In genomic region chrX:60026654-60027053, GRCm38 (mm10) we compare ENCODE assay signal across 9 mouse cellular contexts. TPM values are rescaled to one million over a fixed set of nuclear protein-coding genes. Genes with fewer than 3 reads are reported as not detected.
DNase-seq lines count a peak whose midpoint lies in the region; ATAC-seq lines count a peak whose summit lies in the region.
"Had no signal": no experiment of that assay in that cellular context is flagged by ENCODE, and none has a peak within 500 bp of the region (broad histone marks: within the 10 kb centered on the region; RNA-seq: fewer than 3 reads in every experiment).

No protein-coding gene starts in this region.

- no peak overlapping the region for H3K9ac ChIP-seq in forebrain, embryonic 11.5 days (ENCODE audit: low read length)
- no peak overlapping the region for H3K9ac ChIP-seq in forebrain, embryonic 12.5 days
- no peak overlapping the region for H3K9ac ChIP-seq in midbrain, embryonic 14.5 days (replicated peaks; ENCODE audit: low read length)
- H3K9ac ChIP-seq in midbrain, embryonic 13.5 days (replicated peaks): no peak overlapping the region
- H3K9ac ChIP-seq: heart, embryonic 15.5 days had no signal

- no peaks in the 10 kb centered on the region for H3K36me3 ChIP-seq in forebrain, embryonic 11.5 days (ENCODE audit: control insufficient read depth, insufficient read depth, low read length)
- H3K36me3 ChIP-seq in forebrain, embryonic 12.5 days (replicated peaks): no peaks in the 10 kb centered on the region
- H3K36me3 ChIP-seq in midbrain, embryonic 14.5 days (ENCODE audit: control insufficient read depth, insufficient read depth, low read length): no peaks in the 10 kb centered on the region
- no peaks in the 10 kb centered on the region for H3K36me3 ChIP-seq in midbrain, embryonic 13.5 days
- H3K36me3 ChIP-seq: heart, embryonic 15.5 days had no signal

- H3K27me3 ChIP-seq in forebrain, embryonic 11.5 days (ENCODE audit: control insufficient read depth, insufficient read depth, low read length): no peaks in the 10 kb centered on the region
- H3K27me3 ChIP-seq in forebrain, embryonic 12.5 days: no peaks in the 10 kb centered on the region
- H3K27me3 ChIP-seq in midbrain, embryonic 14.5 days (ENCODE audit: control insufficient read depth, insufficient read depth, low read length): no peaks in the 10 kb centered on the region
- no peaks in the 10 kb centered on the region for H3K27me3 ChIP-seq in midbrain, embryonic 13.5 days
- H3K27me3 ChIP-seq: heart, embryonic 15.5 days had no signal

- 7% methylated on average over 3 of the region's 3 CpGs for WGBS in forebrain, embryonic 11.5 days
- 22% methylated on average over 3 of the region's 3 CpGs for WGBS in forebrain, embryonic 12.5 days
- 16% methylated on average over 3 of the region's 3 CpGs for WGBS in midbrain, embryonic 14.5 days
- 13% methylated on average over 3 of the region's 3 CpGs for WGBS in midbrain, embryonic 13.5 days

- no peaks in the 10 kb centered on the region for H3K4me1 ChIP-seq in forebrain, embryonic 11.5 days (replicated peaks; ENCODE audit: control insufficient read depth, insufficient read depth, low read length)
- no peaks in the 10 kb centered on the region for H3K4me1 ChIP-seq in forebrain, embryonic 12.5 days
- H3K4me1 ChIP-seq in midbrain, embryonic 14.5 days (ENCODE audit: control insufficient read depth, insufficient read depth, low read length): no peaks in the 10 kb centered on the region
- no peaks in the 10 kb centered on the region for H3K4me1 ChIP-seq in midbrain, embryonic 13.5 days (replicated peaks)
- H3K4me1 ChIP-seq: heart, embryonic 15.5 days had no signal

- H3K4me3 ChIP-seq in forebrain, embryonic 11.5 days (ENCODE audit: low read depth, low read length): no peak overlapping the region
- no peak overlapping the region for H3K4me3 ChIP-seq in forebrain, embryonic 12.5 days (replicated peaks)
- no peak overlapping the region for H3K4me3 ChIP-seq in midbrain, embryonic 14.5 days (replicated peaks; ENCODE audit: low read depth, low read length)
- H3K4me3 ChIP-seq in midbrain, embryonic 13.5 days (replicated peaks): no peak overlapping the region
- H3K4me3 ChIP-seq: heart, embryonic 15.5 days had no signal

- H3K4me2 ChIP-seq in forebrain, embryonic 11.5 days (ENCODE audit: low read depth, low read length, severe bottlenecking): no peak overlapping the region
- no peak overlapping the region for H3K4me2 ChIP-seq in forebrain, embryonic 12.5 days
- no peak overlapping the region for H3K4me2 ChIP-seq in midbrain, embryonic 14.5 days (ENCODE audit: low read length)
- H3K4me2 ChIP-seq in midbrain, embryonic 13.5 days (replicated peaks): no peak overlapping the region
- H3K4me2 ChIP-seq: heart, embryonic 15.5 days had no signal

- DNase-seq in forebrain, embryonic 11.5 days (ENCODE audit: low spot score): peak; percentile 64
- DNase-seq in midbrain, embryonic 14.5 days: peak; percentile 73
- peak; percentile 21 to 49 for DNase-seq in kidney, postnatal 4 days
- DNase-seq in mesoderm, embryonic 11.5 days (ENCODE audit: low read depth, low spot score): peak; percentile 6
- no peak for DNase-seq in testis, postnatal 14 days (ENCODE audit: low spot score)

- no peak for ATAC-seq in forebrain, embryonic 11.5 days (replicated peaks; ENCODE audit: low FRiP score)
- ATAC-seq in forebrain, embryonic 12.5 days (ENCODE audit: low FRiP score): no peak
- no peak for ATAC-seq in midbrain, embryonic 14.5 days (ENCODE audit: low FRiP score, low TSS enrichment)
- ATAC-seq in midbrain, embryonic 13.5 days: no peak
- ATAC-seq in common myeloid progenitor, adult 5-6 weeks (replicated peaks; ENCODE audit: low read depth, poor library complexity, severe bottlenecking): peak; percentile 72

- no peaks in the 10 kb centered on the region for H3K9me3 ChIP-seq in forebrain, embryonic 11.5 days (ENCODE audit: control insufficient read depth, low read length)
- no peaks in the 10 kb centered on the region for H3K9me3 ChIP-seq in forebrain, embryonic 12.5 days
- no peaks in the 10 kb centered on the region for H3K9me3 ChIP-seq in midbrain, embryonic 14.5 days (ENCODE audit: control insufficient read depth, low read length)
- H3K9me3 ChIP-seq in midbrain, embryonic 13.5 days: no peaks in the 10 kb centered on the region
- H3K9me3 ChIP-seq: heart, embryonic 15.5 days had no signal

- no peak overlapping the region for H3K27ac ChIP-seq in forebrain, embryonic 11.5 days (ENCODE audit: low read depth, low read length)
- no peak overlapping the region for H3K27ac ChIP-seq in forebrain, embryonic 12.5 days
- no peak overlapping the region for H3K27ac ChIP-seq in midbrain, embryonic 14.5 days (replicated peaks; ENCODE audit: low read depth, low read length)
- no peak overlapping the region for H3K27ac ChIP-seq in midbrain, embryonic 13.5 days
- H3K27ac ChIP-seq: heart, embryonic 15.5 days had no signal

RNA-seq across cellular contexts. Expression of gene F9, which starts 27.4 kb away (rescaled TPM):
- not detected in 2 replicates for polyA plus RNA-seq in forebrain, embryonic 11.5 days (2014; fragmentation: Nextera tagmentation; extraction: Ambion mirVana)
- not detected in 2 replicates for polyA plus RNA-seq in forebrain, embryonic 12.5 days (2016; fragmentation: Nextera tagmentation; extraction: Ambion mirVana)
- polyA plus RNA-seq in midbrain, embryonic 14.5 days (2014; fragmentation: Nextera tagmentation; extraction: Ambion mirVana): not detected in 2 replicates
- not detected in 2 replicates for polyA plus RNA-seq in midbrain, embryonic 13.5 days (2015; fragmentation: Nextera tagmentation; extraction: Ambion mirVana)
- not detected in 2 replicates for total RNA-seq in common myeloid progenitor, adult 5-6 weeks (2017)
- polyA plus RNA-seq: heart, embryonic 15.5 days had no signal
